Mouse (Mus musculus) cerebellum, postnatal 4 days (tissue): ENCODE data around the gene Ada.
"Not testable (repeated sequence)": the region's sequence is repeated elsewhere in the genome, so short reads cannot be mapped to it uniquely, and the experiment has no call there.

Experiments used
- DNase-seq, 2 experiments: peaks; one replicate each; pipeline ENCODE4 v3.0.0; 2022; ENCODE audit warnings: low spot score in 2 of 2, mixed read lengths in 1 of 2

Gene Ada

GRCm38 (mm10) chr2:163697764-163698480, 52.1 kb downstream of the Ada start:
- DNase-seq = no peak

DNA sequence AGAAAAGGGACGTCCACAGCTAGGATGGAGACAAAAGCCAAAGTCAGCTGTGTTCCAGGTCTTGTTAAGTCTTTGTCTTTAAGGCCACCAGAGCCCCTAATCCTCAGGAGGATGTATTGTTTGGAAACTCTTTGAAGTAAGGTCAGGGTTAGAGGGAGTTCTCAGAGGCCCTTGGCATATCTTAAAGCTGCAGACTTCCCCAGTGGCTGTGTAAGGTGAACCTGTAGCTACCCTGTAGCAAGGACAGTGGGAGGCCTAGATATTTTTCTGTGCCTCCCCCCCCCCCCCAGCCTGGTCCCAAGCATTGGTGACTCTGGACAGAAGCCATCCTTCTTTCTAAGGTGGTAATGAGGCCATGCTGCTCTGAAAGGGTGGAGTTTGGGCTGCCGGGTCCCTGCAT, 53.3 kb downstream of the Ada start:
- DNase-seq = no peak

GRCm38 (mm10) chr2:163693716-163694314, 56.2 kb downstream of the Ada start:
- no peak for DNase-seq

DNA sequence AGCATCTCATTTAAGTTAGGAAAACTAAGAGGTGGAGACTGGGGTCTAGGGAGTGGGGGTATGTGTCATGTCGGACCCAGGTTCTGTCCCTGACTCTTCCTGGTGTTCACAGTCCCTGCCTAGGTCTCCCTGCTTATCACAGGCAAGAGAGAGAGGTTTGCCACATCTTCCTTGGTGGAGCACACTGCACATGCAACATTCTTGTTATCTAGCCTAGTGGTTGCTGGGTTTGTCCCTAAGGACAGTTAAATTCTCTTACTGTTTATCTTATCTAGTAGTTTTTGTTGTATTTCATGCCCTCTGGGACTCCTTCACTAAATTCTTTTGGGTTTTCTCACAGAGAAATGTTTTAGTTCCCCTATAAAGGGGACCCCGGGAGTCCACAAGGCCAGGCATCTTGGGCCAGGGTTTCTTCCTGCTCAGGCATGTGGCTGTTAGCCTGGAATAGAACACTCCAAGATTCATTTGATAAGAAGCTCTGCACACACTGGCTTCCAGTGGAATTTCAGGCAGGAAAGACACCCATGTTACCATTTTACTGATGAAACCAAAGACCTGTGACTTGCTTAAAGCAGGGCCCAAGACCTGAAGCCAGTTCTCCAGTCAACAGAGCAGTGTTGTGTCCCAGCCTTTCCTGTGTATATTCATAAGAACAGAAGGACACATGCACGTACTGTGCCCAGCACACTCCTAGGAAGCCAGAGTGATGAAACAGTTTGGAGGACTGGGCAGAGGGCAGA, 57.0 kb downstream of the Ada start:
- no peak for DNase-seq

GRCm38 (mm10) chr2:163691846-163692605, 58.0 kb downstream of the Ada start:
- DNase-seq = no peak

DNA sequence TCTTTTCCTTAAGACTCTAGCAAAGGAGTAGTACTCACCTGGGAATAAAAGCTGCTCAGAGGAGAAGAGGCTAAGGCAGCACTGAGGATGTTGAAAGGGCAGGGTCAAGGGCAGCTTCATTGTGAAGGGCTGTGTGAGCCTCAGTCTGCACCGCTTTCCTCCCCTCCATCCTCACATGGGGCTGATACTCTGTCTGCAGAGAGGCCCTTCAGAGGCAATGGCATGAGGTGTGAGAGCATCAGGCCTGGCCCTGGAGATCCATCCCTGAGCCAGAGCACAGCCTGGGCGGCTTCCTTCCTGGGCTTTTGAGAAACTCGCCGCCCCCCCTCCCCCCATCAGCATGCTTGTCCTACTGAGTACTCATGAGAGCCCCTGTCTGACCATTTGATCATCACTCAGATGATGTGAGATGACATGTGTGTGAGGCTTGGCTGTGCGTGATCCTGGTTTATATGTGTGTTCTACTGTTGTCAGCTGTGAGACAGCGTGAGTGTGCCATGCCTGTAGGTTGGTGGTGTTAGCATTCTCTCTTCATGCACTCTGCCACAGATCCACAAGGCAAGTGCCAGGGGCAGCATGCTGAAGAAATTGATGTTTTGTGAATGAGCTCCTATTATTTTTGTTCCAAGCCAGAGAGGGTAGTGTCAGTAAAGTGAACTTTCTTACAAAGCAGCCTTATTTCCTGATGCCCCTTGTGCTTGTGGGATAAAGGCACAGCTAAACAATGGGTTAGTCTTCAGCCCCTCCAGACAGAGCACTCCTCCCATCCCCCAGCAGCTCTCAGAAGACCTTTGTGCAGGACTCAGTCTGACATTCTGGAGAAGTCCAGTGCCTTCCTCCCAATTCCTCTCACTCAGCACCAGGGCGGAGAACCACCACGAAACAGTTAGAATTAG, 59.4 kb downstream of the Ada start:
- DNase-seq = no peak

DNA sequence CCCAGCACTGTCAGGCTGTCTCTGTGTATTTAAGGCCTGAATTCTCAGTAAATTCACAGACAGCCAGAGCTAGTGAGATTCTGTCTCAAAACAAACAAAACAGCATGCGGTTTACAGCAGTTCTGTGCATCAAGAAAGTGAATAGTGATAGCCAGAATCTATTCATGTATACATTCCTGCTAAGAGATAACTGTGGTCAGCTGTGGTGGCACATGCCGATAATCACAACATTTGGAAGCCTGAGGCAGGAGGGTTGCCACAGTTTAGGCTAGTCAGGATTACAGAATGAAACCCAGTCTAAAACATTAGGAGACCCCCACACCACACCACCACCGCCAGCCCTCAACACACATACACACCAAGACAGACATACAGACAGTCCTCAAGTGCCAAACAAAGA, 60.3 kb downstream of the Ada start:
- DNase-seq = no peak

DNA sequence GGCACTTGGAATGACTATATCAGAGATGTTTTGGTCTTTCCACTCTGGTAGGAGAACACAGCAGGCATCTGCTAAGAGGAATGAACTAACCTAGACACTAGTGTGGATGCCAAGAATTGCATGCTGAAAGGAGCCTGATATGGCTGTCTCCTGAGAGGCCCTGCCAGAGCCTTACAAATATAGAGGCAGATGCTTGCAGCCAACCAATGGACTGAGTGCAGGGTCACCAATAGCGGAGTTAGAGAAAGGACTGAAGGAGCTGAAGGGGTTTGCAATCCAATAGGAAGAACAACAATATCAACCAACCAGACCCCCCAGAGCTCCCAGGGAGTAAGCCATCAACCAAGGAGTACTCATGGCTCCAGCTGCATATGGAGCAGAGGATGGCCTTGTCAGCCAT, 61.7 kb downstream of the Ada start:
- not testable (repeated sequence) for DNase-seq

- DNase-seq = no peak
Observed at GRCm38 (mm10) chr2:163686886-163687285, 63.2 kb downstream of the Ada start.

DNA sequence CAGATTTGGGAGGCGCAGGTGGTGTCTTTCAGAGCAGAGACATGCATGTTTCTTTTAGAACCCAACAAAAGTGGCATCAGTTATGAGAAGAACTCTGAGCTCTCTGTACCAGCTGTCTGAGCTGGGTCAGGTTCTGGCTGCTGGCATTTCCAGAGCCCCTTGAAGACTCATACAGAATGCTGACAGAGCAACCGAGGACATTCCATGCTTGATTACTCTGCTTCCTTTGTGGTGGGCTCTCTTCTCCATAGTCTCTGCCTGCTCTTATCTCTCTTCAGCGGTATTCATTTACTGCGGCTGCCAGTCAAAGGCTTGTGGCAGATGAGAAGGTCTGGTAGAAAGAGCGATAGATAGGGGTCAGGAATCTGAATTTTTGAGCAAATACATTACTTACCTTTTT, 63.8 kb downstream of the Ada start:
- DNase-seq = no peak

DNA sequence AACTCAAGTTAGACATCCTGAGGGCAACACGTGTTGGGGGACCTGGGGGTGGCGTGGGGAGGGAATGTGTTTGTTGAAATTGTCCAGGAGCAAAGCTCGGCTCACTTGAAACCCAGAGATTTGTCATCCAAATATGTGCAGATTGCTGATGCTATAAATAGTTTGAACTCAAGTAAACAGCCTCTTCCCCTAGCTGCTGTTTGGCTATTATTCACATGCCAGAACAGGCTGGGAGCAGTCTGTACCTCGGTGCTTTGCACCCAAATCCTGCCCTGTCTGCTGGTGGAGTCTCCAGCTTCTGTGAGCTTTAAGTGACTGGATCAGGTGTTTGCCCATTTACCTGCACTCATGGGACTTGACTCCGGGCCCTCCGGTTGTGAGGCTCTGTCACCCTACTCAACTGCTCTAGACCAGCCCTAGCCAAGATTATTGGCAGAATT, 64.3 kb downstream of the Ada start:
- no peak for DNase-seq

DNA sequence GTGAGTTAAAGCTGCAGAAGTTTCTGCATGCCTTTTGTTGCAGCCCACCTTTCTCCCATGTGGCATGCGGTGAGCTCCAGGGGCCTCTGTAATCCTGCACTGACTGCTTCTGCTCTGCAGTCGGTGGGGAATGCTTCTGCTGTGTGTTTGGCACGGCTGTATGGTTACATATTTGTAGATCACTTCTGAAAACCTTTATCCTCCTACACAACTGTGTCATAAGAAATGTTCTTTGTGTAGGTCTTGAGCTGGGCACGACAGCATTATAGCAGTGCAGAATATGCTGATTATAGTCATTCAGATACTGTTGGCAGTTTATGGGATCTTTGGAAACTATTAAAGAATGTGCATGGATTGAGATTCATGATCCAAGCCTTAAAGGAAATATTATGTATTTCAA, 64.8 kb downstream of the Ada start:
- no peak for DNase-seq

DNA sequence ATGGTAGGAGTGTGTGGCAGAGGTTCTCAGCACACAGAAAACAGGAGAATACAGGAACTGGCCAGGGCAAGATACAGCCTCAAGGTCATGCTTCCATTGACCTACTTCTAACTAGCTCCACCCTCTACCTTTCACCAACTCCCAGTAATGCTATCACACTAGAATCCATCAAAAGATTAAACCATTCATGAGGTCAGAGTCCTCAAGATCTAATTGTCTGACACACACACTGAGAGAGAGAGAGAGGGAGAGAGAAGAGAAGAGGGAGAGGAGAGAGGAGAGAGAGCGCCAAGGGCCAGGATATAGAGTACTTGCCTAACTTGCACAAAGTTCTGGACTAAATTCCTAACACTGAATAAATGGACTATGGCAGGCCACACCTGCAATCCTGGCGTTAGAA, 67.7 kb downstream of the Ada start:
- DNase-seq = no peak

DNA sequence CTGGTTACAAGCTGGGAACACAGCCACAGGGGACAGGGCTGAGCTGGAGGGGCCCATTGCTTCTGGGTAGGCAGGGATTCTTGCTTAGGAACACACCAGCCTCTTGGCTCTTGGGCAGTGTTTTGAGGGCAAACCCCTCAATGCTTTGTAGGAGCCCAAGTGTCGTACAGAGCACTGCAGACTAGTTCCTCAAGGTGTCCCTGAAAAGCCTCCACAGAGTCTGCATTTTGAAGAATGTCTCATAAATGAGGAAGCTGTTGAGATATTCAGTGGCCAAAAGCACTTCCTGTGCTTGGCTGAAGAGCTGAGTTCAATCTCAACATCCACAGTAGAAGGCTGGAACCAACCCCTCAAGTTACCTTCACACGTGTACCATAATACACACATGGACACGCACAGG, 73.3 kb downstream of the Ada start:
- DNase-seq = no peak
